Mouse (Mus musculus): ENCODE measurements around the gene Emb.
"Not testable (repeated sequence)": the region's sequence is repeated elsewhere in the genome, so short reads cannot be mapped to it uniquely, and the experiment has no call there.

The Emb gene

GRCm38 (mm10) chr13:117208236-117208635 is at the start of gene Emb:
Gene Emb (plus strand): TSS chr13:117208536.
- DNase-seq (ENCODE audit: low spot score) = no peak

- DNase-seq (ENCODE audit: low spot score) = no peak
Observed at GRCm38 (mm10) chr13:117163906-117164305, 44.4 kb upstream of the Emb start.

GRCm38 (mm10) chr13:117165071-117165470 is 43.3 kb upstream of the Emb start:
- no peak for DNase-seq (ENCODE audit: low spot score)

- DNase-seq (ENCODE audit: low spot score) = not testable (repeated sequence)
Observed at GRCm38 (mm10) chr13:117180912-117181311, 27.4 kb upstream of the Emb start.

DNA sequence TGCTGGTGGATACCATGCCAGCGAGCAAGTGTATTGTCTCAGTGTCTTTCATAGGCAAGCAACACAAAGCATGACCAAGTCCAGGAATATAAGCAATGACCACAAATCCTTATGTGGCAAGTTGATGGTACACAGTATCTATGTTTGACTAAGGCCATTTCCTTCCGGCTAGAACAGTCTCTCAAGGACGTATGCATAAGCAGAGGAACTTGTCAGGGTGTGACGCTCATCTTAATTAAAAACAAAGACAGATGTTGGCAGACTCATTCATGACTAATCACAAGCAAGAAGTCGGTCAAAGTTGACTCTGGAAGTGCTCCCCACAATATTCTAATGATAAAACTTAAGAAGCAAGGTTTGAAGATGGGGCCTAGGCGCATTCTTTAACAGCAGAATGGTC is 25.0 kb upstream of the Emb start:
- DNase-seq (ENCODE audit: low spot score) = no peak

GRCm38 (mm10) chr13:117185329-117185728 is 23.0 kb upstream of the Emb start:
- no peak for DNase-seq (ENCODE audit: low spot score)

DNA sequence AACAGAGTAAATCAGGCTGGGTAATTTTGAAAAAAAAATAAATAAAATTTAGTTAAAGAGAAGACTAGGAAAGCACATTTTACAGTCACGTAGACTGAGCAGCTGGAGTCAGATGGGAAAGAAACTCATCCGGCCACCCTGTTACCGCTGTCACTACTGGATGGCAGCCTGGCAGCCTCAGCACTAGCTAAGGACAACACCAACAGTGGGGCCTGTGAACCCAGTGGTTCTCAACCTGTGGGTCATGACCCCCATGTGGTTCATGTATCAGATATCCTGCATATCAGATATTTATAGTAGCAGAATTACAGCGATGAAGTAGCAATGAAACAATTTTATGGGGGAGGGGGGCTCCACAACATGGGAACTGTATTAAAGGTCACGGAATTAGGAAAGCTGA is 16.2 kb upstream of the Emb start:
- DNase-seq (ENCODE audit: low spot score) = no peak

DNA sequence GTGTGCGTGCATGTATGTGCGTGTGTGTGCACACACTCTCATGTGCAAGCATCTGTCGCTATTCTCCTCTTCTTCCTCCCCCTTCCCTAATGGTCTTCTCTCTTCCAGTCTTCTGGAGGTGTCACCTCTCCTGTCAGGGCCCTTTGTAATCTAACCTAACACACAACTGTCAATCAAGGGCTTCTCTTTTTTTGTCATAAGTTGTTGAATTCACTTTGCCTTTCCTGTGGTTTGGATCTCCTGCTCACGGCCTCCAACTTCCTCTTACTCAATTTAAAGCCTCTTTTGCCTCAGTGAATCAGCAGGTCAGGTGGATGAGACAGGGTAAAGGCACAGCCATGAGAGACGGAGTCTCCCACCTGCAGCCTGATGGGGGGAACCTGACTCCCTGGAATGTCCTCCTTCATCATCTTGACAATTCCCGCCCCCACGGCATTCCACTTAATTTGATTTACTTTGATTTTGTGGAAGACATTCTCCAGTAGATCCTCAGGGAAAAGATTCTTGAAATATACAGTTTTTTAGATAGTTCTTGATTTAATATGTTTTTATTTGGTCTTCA is 14.8 kb upstream of the Emb start:
- no peak for DNase-seq (ENCODE audit: low spot score)

DNA sequence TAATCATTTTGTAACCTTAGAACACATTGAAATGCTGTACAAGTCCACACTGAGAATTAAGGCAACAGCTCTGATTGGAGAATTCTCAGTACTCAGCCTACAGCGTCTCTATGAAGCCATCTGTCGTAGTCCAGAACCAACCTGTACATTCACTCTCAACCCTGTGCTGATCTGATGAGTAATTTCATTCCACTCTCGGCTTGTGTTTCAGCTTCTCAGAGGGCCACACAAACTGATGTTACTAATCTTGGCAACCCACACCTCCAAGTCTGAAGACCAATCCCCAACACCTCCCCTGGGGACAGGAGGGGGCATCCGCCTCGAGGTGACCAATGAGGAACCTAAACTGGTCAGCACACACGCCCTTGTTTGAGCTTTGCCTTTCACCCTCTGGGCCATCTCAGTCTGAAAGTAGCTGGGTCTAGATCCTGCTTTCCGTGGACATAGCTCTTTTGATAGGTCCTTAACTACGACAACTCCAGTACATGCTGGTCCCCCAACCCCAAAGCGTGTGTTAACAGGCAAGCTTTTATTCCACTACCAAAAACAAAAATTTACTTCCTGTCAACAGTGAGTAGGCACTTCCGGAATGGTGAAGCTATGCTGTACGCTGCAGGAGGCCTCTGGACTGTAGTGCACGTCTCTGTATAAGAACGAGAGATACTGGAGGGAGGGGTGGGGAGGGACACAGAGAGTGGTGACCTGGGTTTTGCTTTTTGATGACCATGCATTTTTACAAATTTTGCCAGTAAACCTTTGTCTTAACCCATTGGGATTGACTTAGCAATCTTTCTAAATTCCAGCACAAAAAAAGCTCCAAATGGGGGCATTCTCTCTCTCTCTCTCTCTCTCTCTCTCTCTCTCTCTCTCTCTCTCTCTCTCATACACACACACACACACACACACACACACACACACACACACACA is 12.5 kb upstream of the Emb start:
- DNase-seq (ENCODE audit: low spot score) = no peak

- DNase-seq (ENCODE audit: low spot score) = no peak
Observed at GRCm38 (mm10) chr13:117197666-117198065, 10.7 kb upstream of the Emb start.

- peak; percentile 64 for DNase-seq (ENCODE audit: low spot score)
Observed at GRCm38 (mm10) chr13:117198402-117199083, 9.8 kb upstream of the Emb start.

- DNase-seq (ENCODE audit: low spot score) = no peak
Observed at GRCm38 (mm10) chr13:117202755-117203471, 5.4 kb upstream of the Emb start.

GRCm38 (mm10) chr13:117204685-117205084 is 3.7 kb upstream of the Emb start:
- no peak for DNase-seq (ENCODE audit: low spot score)

- DNase-seq (ENCODE audit: low spot score) = no peak
Observed at GRCm38 (mm10) chr13:117206066-117206465, 2.3 kb upstream of the Emb start.

- DNase-seq (ENCODE audit: low spot score) = no peak
Observed at GRCm38 (mm10) chr13:117211386-117211875, 3.1 kb downstream of the Emb start.

DNA sequence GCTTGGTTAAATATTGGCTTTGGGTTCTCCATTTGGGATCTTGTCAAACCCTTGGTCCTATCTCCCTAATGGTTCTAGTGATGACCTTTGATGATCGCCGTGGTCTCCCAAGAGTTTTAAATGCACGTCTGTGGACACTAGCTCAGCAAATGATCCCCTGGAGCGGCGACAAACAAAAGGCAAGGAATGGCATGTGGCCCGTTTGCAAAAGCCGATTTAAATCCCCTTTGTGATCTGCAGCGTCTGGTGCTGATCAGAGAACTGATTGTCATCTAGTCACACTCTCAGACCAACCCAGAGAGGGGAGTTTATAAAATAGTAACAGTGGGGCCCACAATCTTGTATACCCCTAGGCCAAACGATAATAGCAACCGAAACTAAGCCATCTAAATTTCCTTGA is 7.1 kb downstream of the Emb start:
- DNase-seq (ENCODE audit: low spot score) = no peak

GRCm38 (mm10) chr13:117216126-117216525 is 7.8 kb downstream of the Emb start:
- DNase-seq (ENCODE audit: low spot score) = no peak

DNA sequence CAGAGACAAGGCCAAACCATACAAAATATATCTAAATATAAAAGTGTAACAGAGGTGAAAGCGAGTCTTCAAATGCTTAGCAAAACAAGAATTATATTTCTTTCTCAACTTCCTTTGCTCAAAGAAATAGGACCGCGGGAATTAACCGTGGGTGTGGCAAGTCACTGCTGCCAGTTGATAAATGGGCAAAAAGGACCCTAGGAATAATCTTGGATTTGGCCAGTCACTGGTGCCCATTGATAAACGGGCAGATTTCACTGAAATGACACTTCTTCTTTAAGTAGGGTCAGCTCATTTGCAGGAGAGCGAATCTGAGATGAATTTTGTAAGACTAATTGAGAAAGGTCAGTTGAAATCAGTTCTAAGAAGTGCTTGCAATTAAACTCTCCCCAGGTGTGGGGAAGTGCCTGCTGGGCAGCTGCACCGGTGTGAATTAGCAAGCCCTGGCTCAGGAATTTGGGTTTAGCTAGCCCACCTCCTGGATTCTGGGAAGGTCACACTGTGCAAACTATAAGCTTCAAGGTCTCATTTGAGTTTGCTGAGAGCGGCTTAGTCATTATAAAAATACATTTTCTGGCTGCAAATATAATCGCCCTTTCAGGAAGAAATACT is 8.5 kb downstream of the Emb start:
- DNase-seq (ENCODE audit: low spot score) = no peak

- DNase-seq (ENCODE audit: low spot score) = no peak
Observed at GRCm38 (mm10) chr13:117217621-117218020, 9.3 kb downstream of the Emb start.

DNA sequence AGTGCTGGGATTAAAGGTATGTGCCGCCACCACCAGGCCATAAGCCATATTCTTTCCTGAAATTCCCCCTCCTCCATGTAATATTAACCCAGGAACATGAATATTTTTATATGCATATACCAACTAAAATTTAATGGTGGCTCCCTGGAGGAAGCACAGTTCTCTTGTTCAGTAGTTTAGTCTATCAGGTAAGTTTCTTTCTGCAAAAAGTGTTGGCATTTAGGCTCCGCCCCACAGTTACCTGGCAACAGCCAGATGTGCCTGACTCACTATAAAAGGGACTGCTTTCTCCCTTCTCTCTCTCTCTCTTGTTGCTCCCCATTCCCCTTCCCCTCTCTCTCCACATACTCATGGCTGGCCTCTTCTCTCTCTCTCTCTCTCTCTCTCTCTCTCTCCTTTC is 9.8 kb downstream of the Emb start:
- no peak for DNase-seq (ENCODE audit: low spot score)

GRCm38 (mm10) chr13:117219871-117220500 is 11.7 kb downstream of the Emb start:
- no peak for DNase-seq (ENCODE audit: low spot score)
